Mouse (Mus musculus): ENCODE results near the gene Ankrd34a. TPM values are rescaled to one million over a fixed set of nuclear protein-coding genes. Genes with fewer than 3 reads are reported as not detected.
"Not testable (repeated sequence)": the region's sequence is repeated elsewhere in the genome, so short reads cannot be mapped to it uniquely, and the experiment has no call there.

Gene Ankrd34a
- polyA plus RNA-seq, 1 experiment, result 0.12 TPM

- Histone ChIP-seq H3K27me3 (ENCODE audit: control insufficient read depth, insufficient read depth, low read length) (no peaks in the 10 kb centered on the region), H3K27ac (ENCODE audit: control insufficient read depth, insufficient read depth, low read depth, low read length) (peak overlapping the region; percentile 64), H3K4me1 (ENCODE audit: control insufficient read depth, insufficient read depth, low read length) (peaks cover 11% of the 10 kb centered on the region), H3K4me3 (ENCODE audit: control insufficient read depth, low read depth, low read length) (no peak overlapping the region), H3K36me3 (ENCODE audit: control insufficient read depth, insufficient read depth, low read length) (no peaks in the 10 kb centered on the region)
- TF ChIP-seq CTCF (IDR thresholded peaks at IDR 0.05; ENCODE audit: control insufficient read depth, insufficient read depth, insufficient replicate concordance, low read depth, low read length) (no peak), POLR2A (IDR thresholded peaks at IDR 0.05; ENCODE audit: control insufficient read depth, low read depth, low read length) (no peak)
Observed at GRCm38 (mm10) chr3:96601941-96602703, 5.7 kb downstream of the Ankrd34a start.

- no peak overlapping the region for H3K4me3 ChIP-seq (ENCODE audit: control insufficient read depth, low read depth, low read length)
Observed at GRCm38 (mm10) chr3:96602704-96603084, 6.3 kb downstream of the Ankrd34a start.

GRCm38 (mm10) chr3:96603311-96603710, 6.9 kb downstream of the Ankrd34a start:
- Histone ChIP-seq H3K4me1 (ENCODE audit: control insufficient read depth, insufficient read depth, low read length) (peaks cover 3% of the 10 kb centered on the region), H3K27me3 (ENCODE audit: control insufficient read depth, insufficient read depth, low read length) (no peaks in the 10 kb centered on the region), H3K36me3 (ENCODE audit: control insufficient read depth, insufficient read depth, low read length) (no peaks in the 10 kb centered on the region), H3K27ac (ENCODE audit: control insufficient read depth, insufficient read depth, low read depth, low read length) (no peak overlapping the region), H3K4me3 (ENCODE audit: control insufficient read depth, low read depth, low read length) (no peak overlapping the region)
- TF ChIP-seq POLR2A (IDR thresholded peaks at IDR 0.05; ENCODE audit: control insufficient read depth, low read depth, low read length), result no peak
- TF ChIP-seq CTCF (IDR thresholded peaks at IDR 0.05; ENCODE audit: control insufficient read depth, insufficient read depth, insufficient replicate concordance, low read depth, low read length), result no peak

More at GRCm38 (mm10) chr3:96602704-96603084, 6.3 kb downstream of the Ankrd34a start:
- Histone ChIP-seq H3K27me3 (ENCODE audit: control insufficient read depth, insufficient read depth, low read length) (no peaks in the 10 kb centered on the region), H3K36me3 (ENCODE audit: control insufficient read depth, insufficient read depth, low read length) (no peaks in the 10 kb centered on the region), H3K4me1 (ENCODE audit: control insufficient read depth, insufficient read depth, low read length) (peaks cover 5% of the 10 kb centered on the region), H3K27ac (ENCODE audit: control insufficient read depth, insufficient read depth, low read depth, low read length) (no peak overlapping the region)
- TF ChIP-seq CTCF (IDR thresholded peaks at IDR 0.05; ENCODE audit: control insufficient read depth, insufficient read depth, insufficient replicate concordance, low read depth, low read length) (no peak), POLR2A (IDR thresholded peaks at IDR 0.05; ENCODE audit: control insufficient read depth, low read depth, low read length) (no peak)

- H3K27me3 ChIP-seq (ENCODE audit: control insufficient read depth, insufficient read depth, low read length), result not testable (repeated sequence)
Observed at GRCm38 (mm10) chr3:96606007-96606406, 9.6 kb downstream of the Ankrd34a start.

GRCm38 (mm10) chr3:96606618-96607017, 10.2 kb downstream of the Ankrd34a start:
- Histone ChIP-seq H3K4me3 (ENCODE audit: control insufficient read depth, low read depth, low read length) (no peak overlapping the region), H3K27me3 (ENCODE audit: control insufficient read depth, insufficient read depth, low read length) (no peaks in the 10 kb centered on the region), H3K27ac (ENCODE audit: control insufficient read depth, insufficient read depth, low read depth, low read length) (no peak overlapping the region), H3K4me1 (ENCODE audit: control insufficient read depth, insufficient read depth, low read length) (no peaks in the 10 kb centered on the region), H3K36me3 (ENCODE audit: control insufficient read depth, insufficient read depth, low read length) (no peaks in the 10 kb centered on the region)
- TF ChIP-seq POLR2A (IDR thresholded peaks at IDR 0.05; ENCODE audit: control insufficient read depth, low read depth, low read length) (no peak), CTCF (IDR thresholded peaks at IDR 0.05; ENCODE audit: control insufficient read depth, insufficient read depth, insufficient replicate concordance, low read depth, low read length) (no peak)

More at GRCm38 (mm10) chr3:96606007-96606406, 9.6 kb downstream of the Ankrd34a start:
- not testable (repeated sequence) for H3K36me3 ChIP-seq (ENCODE audit: control insufficient read depth, insufficient read depth, low read length); H3K4me3 ChIP-seq (ENCODE audit: control insufficient read depth, low read depth, low read length); H3K27ac ChIP-seq (ENCODE audit: control insufficient read depth, insufficient read depth, low read depth, low read length); H3K4me1 ChIP-seq (ENCODE audit: control insufficient read depth, insufficient read depth, low read length)

GRCm38 (mm10) chr3:96617941-96618340, 21.5 kb downstream of the Ankrd34a start:
- Histone ChIP-seq H3K27ac (ENCODE audit: control insufficient read depth, insufficient read depth, low read depth, low read length) (no peak overlapping the region), H3K36me3 (ENCODE audit: control insufficient read depth, insufficient read depth, low read length) (no peaks in the 10 kb centered on the region; the same call in 1 of the 2 replicates), H3K4me3 (ENCODE audit: control insufficient read depth, low read depth, low read length) (no peak overlapping the region), H3K4me1 (ENCODE audit: control insufficient read depth, insufficient read depth, low read length) (no peaks in the 10 kb centered on the region), H3K27me3 (ENCODE audit: control insufficient read depth, insufficient read depth, low read length) (no peaks in the 10 kb centered on the region)
- TF ChIP-seq POLR2A (IDR thresholded peaks at IDR 0.05; ENCODE audit: control insufficient read depth, low read depth, low read length) (no peak), CTCF (IDR thresholded peaks at IDR 0.05; ENCODE audit: control insufficient read depth, insufficient read depth, insufficient replicate concordance, low read depth, low read length) (no peak)

- Histone ChIP-seq H3K27ac (ENCODE audit: control insufficient read depth, insufficient read depth, low read depth, low read length) (no peak overlapping the region), H3K27me3 (ENCODE audit: control insufficient read depth, insufficient read depth, low read length) (no peaks in the 10 kb centered on the region), H3K4me1 (ENCODE audit: control insufficient read depth, insufficient read depth, low read length) (no peaks in the 10 kb centered on the region), H3K4me3 (ENCODE audit: control insufficient read depth, low read depth, low read length) (no peak overlapping the region), H3K36me3 (ENCODE audit: control insufficient read depth, insufficient read depth, low read length) (no peaks in the 10 kb centered on the region; the same call in 1 of the 2 replicates)
- TF ChIP-seq CTCF (IDR thresholded peaks at IDR 0.05; ENCODE audit: control insufficient read depth, insufficient read depth, insufficient replicate concordance, low read depth, low read length), result no peak
Observed at GRCm38 (mm10) chr3:96623201-96623600, 26.8 kb downstream of the Ankrd34a start.
